Mouse (Mus musculus) erythroblast, embryonic 14.5 days (primary cell): ENCODE measurements around the gene Rnf185. TPM values are rescaled to one million over a fixed set of nuclear protein-coding genes. Genes with fewer than 3 reads are reported as not detected.

Experiments
- H3K27me3 ChIP-seq: 2 replicates; pipeline ENCODE4 v1.6.1; 2012; ENCODE audit warnings: inconsistent platforms; ENCODE audit not compliant: control insufficient read depth
- H3K36me3 ChIP-seq: 2 replicates; pipeline ENCODE4 v1.6.1; 2012; ENCODE audit warnings: mild to moderate bottlenecking, inconsistent platforms; ENCODE audit not compliant: control insufficient read depth
- H3K4me1 ChIP-seq: 2 replicates; pipeline ENCODE4 v1.6.1; 2012; ENCODE audit warnings: inconsistent platforms; ENCODE audit not compliant: control insufficient read depth
- H3K4me3 ChIP-seq: replicated peaks from 2 replicates; pipeline ENCODE3; 2012; ENCODE audit warnings: moderate library complexity, mild to moderate bottlenecking, inconsistent platforms
- H3K9me3 ChIP-seq: 2 replicates; pipeline ENCODE4 v1.6.1; 2012; ENCODE audit warnings: low read length, inconsistent platforms, mixed read lengths; ENCODE audit not compliant: control insufficient read depth
- GATA1 ChIP-seq: IDR thresholded peaks from 2 replicates; pipeline ENCODE4 v1.6.1; 2012; ENCODE audit warnings: low read length, inconsistent platforms, mixed read lengths
- TAL1 ChIP-seq: IDR thresholded peaks from 3 replicates; pipeline ENCODE4 v1.6.1; 2012; ENCODE audit warnings: low read length, inconsistent platforms, mixed read lengths
- polyA plus RNA-seq: library from polyadenylated mRNA; stranded (reverse); fragments of >175 nt; gene quantifications from 2 replicates; pipeline ENCODE4 v1.2.3, GENCODE M21; 2012

The Rnf185 gene
- polyA plus RNA-seq, 1 experiment = 0.08 TPM

GRCm38 (mm10) chr11:3390789-3391188 is 61.4 kb downstream of the Rnf185 start:
- H3K4me3 ChIP-seq = no peak overlapping the region
- H3K4me1 ChIP-seq = peaks cover 20% of the 10 kb centered on the region
- no peaks in the 10 kb centered on the region for H3K9me3 ChIP-seq
- no peaks in the 10 kb centered on the region for H3K27me3 ChIP-seq
- TF ChIP-seq GATA1 (no peak), TAL1 (no peak)
- H3K36me3 ChIP-seq = peaks cover 16% of the 10 kb centered on the region

GRCm38 (mm10) chr11:3389996-3390395 is 62.2 kb downstream of the Rnf185 start:
- peaks cover 13% of the 10 kb centered on the region for H3K36me3 ChIP-seq
- H3K4me3 ChIP-seq = no peak overlapping the region
- no peak for TF ChIP-seq TAL1
- TF ChIP-seq GATA1 = no peak
- H3K27me3 ChIP-seq = no peaks in the 10 kb centered on the region
- H3K4me1 ChIP-seq = peaks cover 26% of the 10 kb centered on the region
- no peaks in the 10 kb centered on the region for H3K9me3 ChIP-seq

GRCm38 (mm10) chr11:3387482-3388196 is 64.5 kb downstream of the Rnf185 start:
- Histone ChIP-seq H3K4me1 (peaks cover 30% of the 10 kb centered on the region), H3K27me3 (no peaks in the 10 kb centered on the region), H3K4me3 (no peak overlapping the region), H3K36me3 (peaks cover 22% of the 10 kb centered on the region), H3K9me3 (peaks cover 2% of the 10 kb centered on the region)
- no peak for TF ChIP-seq TAL1
- no peak for TF ChIP-seq GATA1

- TF ChIP-seq GATA1 = no peak
- no peak for TF ChIP-seq TAL1
- H3K4me1 ChIP-seq = peaks cover 31% of the 10 kb centered on the region
- H3K27me3 ChIP-seq = no peaks in the 10 kb centered on the region
- no peak overlapping the region for H3K4me3 ChIP-seq
- peaks cover 2% of the 10 kb centered on the region for H3K9me3 ChIP-seq
- peaks cover 20% of the 10 kb centered on the region for H3K36me3 ChIP-seq
Observed at GRCm38 (mm10) chr11:3386941-3387368, 65.2 kb downstream of the Rnf185 start.

- peaks cover 18% of the 10 kb centered on the region for H3K36me3 ChIP-seq
Observed at GRCm38 (mm10) chr11:3382602-3383594, 69.3 kb downstream of the Rnf185 start.

GRCm38 (mm10) chr11:3381148-3381814 is 70.9 kb downstream of the Rnf185 start:
- Histone ChIP-seq H3K27me3 (no peaks in the 10 kb centered on the region), H3K4me1 (peaks cover 35% of the 10 kb centered on the region), H3K36me3 (peaks cover 18% of the 10 kb centered on the region), H3K4me3 (no peak overlapping the region), H3K9me3 (peaks cover 2% of the 10 kb centered on the region)
- TF ChIP-seq TAL1 = no peak
- TF ChIP-seq GATA1 = no peak

More at GRCm38 (mm10) chr11:3382602-3383594, 69.3 kb downstream of the Rnf185 start:
- H3K4me1 ChIP-seq = peaks cover 48% of the 10 kb centered on the region
- no peak overlapping the region for H3K4me3 ChIP-seq
- H3K27me3 ChIP-seq = no peaks in the 10 kb centered on the region
- TF ChIP-seq GATA1 (no peak), TAL1 (no peak)
- peaks cover 2% of the 10 kb centered on the region for H3K9me3 ChIP-seq

GRCm38 (mm10) chr11:3379427-3379826 is 72.7 kb downstream of the Rnf185 start:
- H3K4me1 ChIP-seq = peaks cover 20% of the 10 kb centered on the region

GRCm38 (mm10) chr11:3374741-3375140 is 77.4 kb downstream of the Rnf185 start:
- H3K9me3 ChIP-seq = no peaks in the 10 kb centered on the region
- no peak for TF ChIP-seq TAL1
- TF ChIP-seq GATA1 = no peak
- H3K4me1 ChIP-seq = peaks cover 24% of the 10 kb centered on the region
- no peak overlapping the region for H3K4me3 ChIP-seq
- no peaks in the 10 kb centered on the region for H3K27me3 ChIP-seq
- H3K36me3 ChIP-seq = no peaks in the 10 kb centered on the region; the same call in 1 of the 2 replicates

More at GRCm38 (mm10) chr11:3379427-3379826, 72.7 kb downstream of the Rnf185 start:
- no peak for TF ChIP-seq TAL1
- no peak for TF ChIP-seq GATA1
- H3K27me3 ChIP-seq = no peaks in the 10 kb centered on the region
- no peak overlapping the region for H3K4me3 ChIP-seq
- peaks cover 12% of the 10 kb centered on the region for H3K36me3 ChIP-seq
- H3K9me3 ChIP-seq = peaks cover 2% of the 10 kb centered on the region
